Mouse (Mus musculus) testis, adult 2 months (tissue): ENCODE results near the gene Gm6370. TPM values are rescaled to one million over a fixed set of nuclear protein-coding genes. Genes with fewer than 3 reads are reported as not detected.

Source experiments
- polyA plus RNA-seq: library from polyadenylated mRNA; depleted of rRNA; stranded (reverse); fragments of >200 nt; gene quantifications from 2 replicates; pipeline ENCODE4 v1.2.3, GENCODE M21; 2012; rRNA removed

The Gm6370 gene
- polyA plus RNA-seq, 1 experiment = 54.1 TPM

Other genes with a start within 250 kb of the Gm6370 start
- 5.0 and 5.3 TPM in 2 replicates for gene Wasf3, start 106.4 kb upstream of the Gm6370 start, polyA plus RNA-seq
- 14.2 and 14.7 TPM in 2 replicates for gene Gm6408, start 9.4 kb upstream of the Gm6370 start, polyA plus RNA-seq
- 35.5 and 37.4 TPM in 2 replicates for gene 4930449I24Rik, start 11.0 kb downstream of the Gm6370 start, polyA plus RNA-seq
- 43.3 and 48.5 TPM in 2 replicates for gene Gm3402, start 22.8 kb downstream of the Gm6370 start, polyA plus RNA-seq
- 30.0 and 34.6 TPM in 2 replicates for gene Gm3404, start 34.4 kb downstream of the Gm6370 start, polyA plus RNA-seq
- gene Gm3409, start 46.3 kb downstream of the Gm6370 start, polyA plus RNA-seq = 25.7 and 27.9 TPM in 2 replicates
- 40.1 and 52.1 TPM in 2 replicates for gene Gm3415, start 64.8 kb downstream of the Gm6370 start, polyA plus RNA-seq
- gene Gpr12, start 93.9 kb downstream of the Gm6370 start, polyA plus RNA-seq = not detected in 2 replicates